Mouse (Mus musculus): Measurements from ENCODE around the gene Sox8. TPM values are rescaled to one million over a fixed set of nuclear protein-coding genes. Genes with fewer than 3 reads are reported as not detected.

The Sox8 gene
- 1 to 10 TPM; 1.9 to 2.0 TPM for total RNA-seq (2021)
- long read RNA-seq, experiment 1, partial matches to known transcripts: 0 of 3 reads
- long read RNA-seq, experiment 1, other reads (novel, unspliced or antisense): 1 of 3 reads
- long read RNA-seq, experiment 2, partial matches to known transcripts: 0 of 1 reads
- long read RNA-seq, experiment 2, other reads (novel, unspliced or antisense): 0 of 1 reads

- peak; percentile 84 to 87 for DNase-seq
- intact Hi-C loops (cut with DNase I): no loop called here
Measured at GRCm38 (mm10) chr17:25570648-25571452, at the start of gene Sox8. Gene Sox8, minus strand, starts transcription at chr17:25570686.

GRCm38 (mm10) chr17:25618508-25619056 lies 48.1 kb upstream of the Sox8 start:
- intact Hi-C loops (cut with DNase I): no loop called here
- no peak for DNase-seq

- no peak for DNase-seq
- intact Hi-C loops (cut with DNase I): no loop called here
Measured at GRCm38 (mm10) chr17:25614723-25615510, 44.4 kb upstream of the Sox8 start.

GRCm38 (mm10) chr17:25613323-25613722 lies 42.8 kb upstream of the Sox8 start:
- intact Hi-C loops (cut with DNase I): no loop called here
- DNase-seq: no peak

GRCm38 (mm10) chr17:25612537-25612936 lies 42.1 kb upstream of the Sox8 start:
- no peak for DNase-seq
- intact Hi-C loops (cut with DNase I): no loop called here

- DNase-seq: no peak
- intact Hi-C loops (cut with DNase I): no loop called here
Measured at GRCm38 (mm10) chr17:25610151-25610550, 39.7 kb upstream of the Sox8 start.

GRCm38 (mm10) chr17:25609506-25609828 lies 39.0 kb upstream of the Sox8 start:
- DNase-seq: no peak
- intact Hi-C loops (cut with DNase I): no loop called here

- intact Hi-C loops (cut with DNase I): no loop called here
- DNase-seq: no peak
Measured at GRCm38 (mm10) chr17:25608821-25609505, 38.5 kb upstream of the Sox8 start.

- intact Hi-C loops (cut with DNase I): no loop called here
- no peak for DNase-seq
Measured at GRCm38 (mm10) chr17:25608137-25608785, 37.8 kb upstream of the Sox8 start.

GRCm38 (mm10) chr17:25604234-25604633 lies 33.7 kb upstream of the Sox8 start:
- DNase-seq: no peak
- intact Hi-C loops (cut with DNase I): no loop called here

GRCm38 (mm10) chr17:25602366-25602765 lies 31.9 kb upstream of the Sox8 start:
- intact Hi-C loops (cut with DNase I): no loop called here
- DNase-seq: no peak

- intact Hi-C loops (cut with DNase I): no loop called here
- DNase-seq: no peak
Measured at GRCm38 (mm10) chr17:25597537-25597936, 27.1 kb upstream of the Sox8 start.

- DNase-seq: no peak
- intact Hi-C loops (cut with DNase I): no loop called here
Measured at GRCm38 (mm10) chr17:25595495-25595894, 25.0 kb upstream of the Sox8 start.

GRCm38 (mm10) chr17:25593411-25594261 lies 23.1 kb upstream of the Sox8 start:
- DNase-seq: no peak
- intact Hi-C loops (cut with DNase I): no loop called here

- intact Hi-C loops (cut with DNase I): no loop called here
- DNase-seq: peak; percentile 45 to 67
Measured at GRCm38 (mm10) chr17:25592336-25592735, 21.9 kb upstream of the Sox8 start.

- intact Hi-C loops (cut with DNase I): no loop called here
- no peak for DNase-seq
Measured at GRCm38 (mm10) chr17:25590985-25591384, 20.5 kb upstream of the Sox8 start.

- intact Hi-C loops (cut with DNase I): no loop called here
- DNase-seq: no peak
Measured at GRCm38 (mm10) chr17:25590068-25590467, 19.6 kb upstream of the Sox8 start.

GRCm38 (mm10) chr17:25584646-25585045 lies 14.2 kb upstream of the Sox8 start:
- intact Hi-C loops (cut with DNase I): no loop called here
- no peak for DNase-seq

GRCm38 (mm10) chr17:25583858-25584257 lies 13.4 kb upstream of the Sox8 start:
- intact Hi-C loops (cut with DNase I): no loop called here
- DNase-seq: no peak
